Comparison of ENCODE assay signal across 9 mouse cellular contexts in genomic region chr3:21952695-21953415, GRCm38 (mm10).
A peak's percentile ranks its signal among the peaks of the same experiment; 100 is the strongest.
DNase-seq lines count a peak whose midpoint lies in the region; ATAC-seq and TF ChIP-seq lines count a peak whose summit lies in the region.
"Had no signal": no experiment of that assay in that cellular context is flagged by ENCODE, and none has a peak within 500 bp of the region (broad histone marks: within the 10 kb centered on the region; RNA-seq: fewer than 3 reads in every experiment).

No protein-coding gene starts in this region.

- DNase-seq in liver = peak; percentile 13
- no peak for DNase-seq in limb, embryonic 10.5 days (ENCODE audit: low spot score)
- DNase-seq in left cerebral cortex, adult 11 months (ENCODE audit: low spot score) = no peak
- DNase-seq in thymus, postnatal 36 days = no peak

- no peak for TF ChIP-seq POLR2A in small intestine, adult 2 months (IDR thresholded peaks at IDR 0.05; ENCODE audit: low read depth, low read length)

- no peak for TF ChIP-seq CTCF in small intestine, adult 2 months (IDR thresholded peaks at IDR 0.05; ENCODE audit: extremely low read depth, insufficient read length, insufficient replicate concordance, low read depth, low read length)

- no peak overlapping the region for H3K27ac ChIP-seq in liver, embryonic 12.5 days
- peak overlapping the region; percentile 75 to 85 for H3K27ac ChIP-seq in heart, embryonic 14.5 days (replicated peaks in 1 of 2; ENCODE audit: control insufficient read depth in 1 of 2, insufficient read depth in 1 of 2, low read depth in 2 of 2, low read length in 2 of 2)
- peak overlapping the region; percentile 23; the same call in 1 of the 2 replicates for H3K27ac ChIP-seq in limb, embryonic 10.5 days
- H3K27ac ChIP-seq in small intestine, adult 2 months (ENCODE audit: insufficient read depth, low read depth, low read length) = peak overlapping the region; percentile 92
- H3K27ac ChIP-seq: liver, embryonic 14.5 days had no signal

- 42% methylated on average over 8 of the region's 8 CpGs for WGBS in liver, embryonic 12.5 days (ENCODE audit: insufficient replicate concordance)
- 22% methylated on average over 8 of the region's 8 CpGs for WGBS in heart, embryonic 14.5 days
- WGBS in limb, embryonic 10.5 days = 78% methylated on average over 8 of the region's 8 CpGs
- 16% methylated on average over 8 of the region's 8 CpGs for WGBS in small intestine, adult 2 months

- no peaks in the 10 kb centered on the region for H3K36me3 ChIP-seq in liver, embryonic 12.5 days
- no peaks in the 10 kb centered on the region for H3K36me3 ChIP-seq in heart, embryonic 14.5 days (ENCODE audit: control insufficient read depth, insufficient read depth, low read length)
- H3K36me3 ChIP-seq in limb, embryonic 10.5 days = no peaks in the 10 kb centered on the region
- H3K36me3 ChIP-seq in small intestine, adult 2 months (ENCODE audit: control insufficient read depth, insufficient read depth, low read length) = no peaks in the 10 kb centered on the region

- H3K4me2 ChIP-seq in liver, embryonic 12.5 days = no peak overlapping the region
- H3K4me2 ChIP-seq in heart, embryonic 14.5 days (ENCODE audit: low read length) = no peak overlapping the region

- H3K9me3 ChIP-seq in liver, embryonic 12.5 days (replicated peaks) = no peaks in the 10 kb centered on the region
- no peaks in the 10 kb centered on the region for H3K9me3 ChIP-seq in heart, embryonic 14.5 days (ENCODE audit: control insufficient read depth, low read length)
- H3K9me3 ChIP-seq in limb, embryonic 10.5 days (replicated peaks) = no peaks in the 10 kb centered on the region

- no peak for ATAC-seq in liver, embryonic 12.5 days
- peak; percentile 75 for ATAC-seq in common myeloid progenitor, adult 5-6 weeks (replicated peaks; ENCODE audit: low read depth, poor library complexity, severe bottlenecking)
- peak; percentile 71 for ATAC-seq in heart, embryonic 14.5 days (ENCODE audit: insufficient number of reproducible peaks, insufficient read depth, low FRiP score, low read depth)

- H3K4me3 ChIP-seq in liver, embryonic 12.5 days = no peak overlapping the region
- H3K4me3 ChIP-seq in heart, embryonic 14.5 days (ENCODE audit: control insufficient read depth in 1 of 2, insufficient read depth in 1 of 2, low read depth in 1 of 2, low read length in 2 of 2) = no peak overlapping the region
- H3K4me3 ChIP-seq in limb, embryonic 10.5 days = no peak overlapping the region
- no peak overlapping the region for H3K4me3 ChIP-seq in small intestine, adult 2 months (ENCODE audit: low read depth, low read length)

- no peaks in the 10 kb centered on the region for H3K27me3 ChIP-seq in liver, embryonic 12.5 days (replicated peaks)
- no peaks in the 10 kb centered on the region for H3K27me3 ChIP-seq in heart, embryonic 14.5 days (ENCODE audit: control insufficient read depth, insufficient read depth, low read length)
- H3K27me3 ChIP-seq in limb, embryonic 10.5 days (ENCODE audit: low read depth, poor library complexity, severe bottlenecking) = no peaks in the 10 kb centered on the region
- no peaks in the 10 kb centered on the region for H3K27me3 ChIP-seq in small intestine, adult 2 months (ENCODE audit: control insufficient read depth, insufficient read depth, low read length)

- no peak overlapping the region for H3K9ac ChIP-seq in liver, embryonic 12.5 days
- peak overlapping the region; percentile 48; the same call in 1 of the 2 replicates for H3K9ac ChIP-seq in heart, embryonic 14.5 days (ENCODE audit: low read length)
- H3K9ac ChIP-seq: liver, embryonic 14.5 days had no signal

- peaks cover 4% of the 10 kb centered on the region; the same call in 1 of the 2 replicates for H3K4me1 ChIP-seq in liver, embryonic 12.5 days
- H3K4me1 ChIP-seq in heart, embryonic 14.5 days (ENCODE audit: control insufficient read depth in 2 of 2, insufficient read depth in 2 of 2, low read length in 2 of 2) = peaks cover 13 to 21% of the 10 kb centered on the region in 2 experiments
- H3K4me1 ChIP-seq in limb, embryonic 10.5 days = peaks cover 19% of the 10 kb centered on the region
- H3K4me1 ChIP-seq in small intestine, adult 2 months (ENCODE audit: control insufficient read depth, insufficient read depth, insufficient read length, low read length) = peaks cover 12% of the 10 kb centered on the region
